Mouse (Mus musculus): ENCODE measurements around the gene Prickle1.

DNA sequence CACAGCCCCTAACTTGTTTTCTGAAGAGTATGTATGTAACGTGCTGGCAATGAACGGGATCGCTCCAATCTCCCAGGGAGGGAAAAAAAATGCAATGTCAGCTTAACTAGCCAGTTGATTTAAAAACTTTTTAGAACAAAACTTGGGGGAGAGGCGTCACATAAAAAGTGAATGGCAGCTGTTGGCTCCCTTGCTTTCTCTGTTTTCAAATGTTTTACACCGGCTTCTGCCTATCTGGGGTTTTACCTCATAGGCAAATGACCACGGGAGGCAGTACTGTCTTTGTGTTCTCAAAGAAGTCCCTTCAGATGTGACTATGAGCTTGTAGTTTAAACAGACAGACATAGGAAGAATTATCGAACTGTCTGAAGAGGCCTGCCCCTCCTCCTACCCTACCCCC is 4.3 kb downstream of the Prickle1 start:
- no peak for TF ChIP-seq CTCF (IDR thresholded peaks at IDR 0.05; ENCODE audit: insufficient read depth, low read length)
- no peak for TF ChIP-seq POLR2A (IDR thresholded peaks at IDR 0.05; ENCODE audit: borderline replicate concordance, extremely low read depth, low read depth, low read length)

Data from lung, adult 2 months (tissue).